Mouse (Mus musculus) embryo, embryonic 10.5 days (tissue): ENCODE measurements around the gene Tmcc3.

Experiments
- DNase-seq: peaks from one replicate; pipeline ENCODE4 v3.0.0-alpha.2; 2015; ENCODE audit warnings: low spot score

Tmcc3 gene

GRCm38 (mm10) chr10:94638599-94638998, 326.9 kb downstream of the Tmcc3 start:
- DNase-seq, result no peak

GRCm38 (mm10) chr10:94639281-94639680, 327.5 kb downstream of the Tmcc3 start:
- DNase-seq, result no peak

DNA sequence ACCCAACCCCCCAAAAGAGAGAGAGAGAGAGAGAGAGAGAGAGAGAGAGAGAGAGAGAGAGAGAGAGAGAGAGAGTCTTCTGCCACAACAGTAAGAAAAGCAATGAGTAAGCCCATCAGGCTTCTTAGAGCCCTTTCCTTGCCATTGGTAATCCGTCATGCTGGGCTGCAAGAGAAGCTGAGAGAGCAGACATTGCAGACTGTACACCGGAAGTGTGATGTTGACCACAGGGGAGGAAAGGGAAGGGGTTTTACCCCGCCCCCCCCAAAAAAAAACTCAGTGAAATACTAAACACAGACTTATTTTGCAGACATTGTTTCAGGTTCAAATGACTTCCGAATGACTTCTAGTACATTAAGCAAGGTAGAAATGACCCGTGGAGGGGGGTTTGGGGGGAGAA, 328.3 kb downstream of the Tmcc3 start:
- DNase-seq, result no peak
